Mouse (Mus musculus) stomach, postnatal 0 days (tissue): ENCODE results near the gene Xylt1.

ENCODE experiments used
- CTCF ChIP-seq: IDR thresholded peaks from 2 replicates; pipeline ENCODE4 v1.5.1; 2016; ENCODE audit warnings: antibody characterized with exemption, low read depth, mild to moderate bottlenecking, moderate library complexity
- EP300 ChIP-seq: optimal IDR thresholded peaks from 2 replicates; pipeline ENCODE3; 2016; ENCODE audit warnings: antibody characterized with exemption

DNA sequence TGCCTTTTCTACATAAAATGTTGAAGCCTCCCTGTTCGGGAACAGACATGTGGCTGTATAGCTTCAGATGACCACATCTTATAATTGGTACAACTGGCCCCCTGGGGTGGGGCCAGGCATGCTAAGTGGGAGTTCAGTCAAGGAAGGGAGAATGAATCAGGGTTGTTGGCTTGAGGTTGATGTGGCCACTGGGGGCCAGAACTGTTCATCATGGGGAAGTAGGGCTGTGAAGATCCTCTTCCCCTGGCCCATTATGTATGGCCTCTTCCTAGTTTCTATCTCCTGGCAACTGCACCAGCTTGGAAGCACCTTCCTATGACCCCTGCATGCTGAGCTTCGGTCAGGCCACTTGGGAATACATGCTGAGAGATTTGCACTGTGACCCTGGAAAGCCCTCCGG lies 145.8 kb downstream of the Xylt1 start:
- TF ChIP-seq CTCF (no peak), EP300 (no peak)
